Mouse (Mus musculus) liver, adult 2 months (tissue): ENCODE measurements around the gene Chga.
A peak's percentile ranks its signal among the peaks of the same experiment; 100 is the strongest.

Source experiments
- CTCF ChIP-seq: fragments of 200-500 bp; IDR thresholded peaks from 2 replicates; pipeline ENCODE4 v1.5.1; 2011; ENCODE audit warnings: low read depth, low read length, control low read depth
- POLR2A ChIP-seq: fragments of 200-500 bp; IDR thresholded peaks from 2 replicates; pipeline ENCODE4 v1.6.1; 2011; ENCODE audit warnings: low read length, control low read depth; ENCODE audit not compliant: insufficient read depth; ENCODE audit errors: extremely low read depth

GRCm38 (mm10) chr12:102524760-102525159 is 30.0 kb upstream of the Chga start:
- TF ChIP-seq CTCF = peak; percentile 47
- no peak for TF ChIP-seq POLR2A
